Mouse (Mus musculus) lung, embryonic 14.5 days (tissue): ENCODE data around the gene Chrm1. TPM values are rescaled to one million over a fixed set of nuclear protein-coding genes. Genes with fewer than 3 reads are reported as not detected.

Experiments used
- polyA plus RNA-seq: library from polyadenylated mRNA; unstranded; fragments of >200 nt; fragmentation: Nextera tagmentation; extraction: Ambion mirVana; gene quantifications from 2 replicates; pipeline ENCODE4 v1.2.1, GENCODE M21; 2014

The Chrm1 gene
- polyA plus RNA-seq, 1 experiment from 2014 or later = 0.08 TPM

Other genes starting within 250 kb of the Chrm1 start
- gene Slc22a8, start 72.5 kb upstream of the Chrm1 start, polyA plus RNA-seq = not detected in 2 replicates
- gene Slc22a6, start 45.8 kb upstream of the Chrm1 start, polyA plus RNA-seq = not detected in 2 replicates
- 85.0 and 89.1 TPM in 2 replicates for gene Slc3a2, start 59.6 kb downstream of the Chrm1 start, polyA plus RNA-seq
- 83.4 and 88.0 TPM in 2 replicates for gene Wdr74, start 72.0 kb downstream of the Chrm1 start, polyA plus RNA-seq
- 1.2 and 2.3 TPM in 2 replicates for gene 1700092M07Rik, start 76.9 kb downstream of the Chrm1 start, polyA plus RNA-seq
- 122 and 126 TPM in 2 replicates for gene Stx5a, start 77.6 kb downstream of the Chrm1 start, polyA plus RNA-seq
- 195 and 197 TPM in 2 replicates for gene Nxf1, start 93.3 kb downstream of the Chrm1 start, polyA plus RNA-seq
- 166 and 207 TPM in 2 replicates for gene Tmem223, start 107.2 kb downstream of the Chrm1 start, polyA plus RNA-seq
- 67.7 and 72.3 TPM in 2 replicates for gene Tmem179b, start 110.7 kb downstream of the Chrm1 start, polyA plus RNA-seq
- 21.5 and 24.7 TPM in 2 replicates for gene Taf6l, start 122.6 kb downstream of the Chrm1 start, polyA plus RNA-seq
- gene Polr2g, start 134.8 kb downstream of the Chrm1 start, polyA plus RNA-seq = 162 and 163 TPM in 2 replicates
- 6.1 and 6.6 TPM in 2 replicates for gene Zbtb3, start 138.8 kb downstream of the Chrm1 start, polyA plus RNA-seq
- 53.7 and 55.7 TPM in 2 replicates for gene Ttc9c, start 155.5 kb downstream of the Chrm1 start, polyA plus RNA-seq
- gene Hnrnpul2, start 156.2 kb downstream of the Chrm1 start, polyA plus RNA-seq = 7.9 and 8.3 TPM in 2 replicates
- gene AC129217.1, start 166.0 kb downstream of the Chrm1 start, polyA plus RNA-seq = not detected in 2 replicates
- 38.4 and 42.5 TPM in 2 replicates for gene Bscl2, start 173.7 kb downstream of the Chrm1 start, polyA plus RNA-seq
- 1.2 and 2.1 TPM in 2 replicates for gene Gng3, start 175.4 kb downstream of the Chrm1 start, polyA plus RNA-seq
- gene Lrrn4cl, start 187.0 kb downstream of the Chrm1 start, polyA plus RNA-seq = 0.83 and 0.96 TPM in 2 replicates
- gene Ubxn1, start 207.7 kb downstream of the Chrm1 start, polyA plus RNA-seq = 149 and 152 TPM in 2 replicates
- gene Uqcc3, start 217.1 kb downstream of the Chrm1 start, polyA plus RNA-seq = 51.9 and 53.9 TPM in 2 replicates
- gene Lbhd1, start 219.9 kb downstream of the Chrm1 start, polyA plus RNA-seq = 72.1 and 78.8 TPM in 2 replicates
- gene Gm49403, start 220.1 kb downstream of the Chrm1 start, polyA plus RNA-seq = not detected in 2 replicates
- 92.0 and 93.3 TPM in 2 replicates for gene 1810009A15Rik, start 225.1 kb downstream of the Chrm1 start, polyA plus RNA-seq
- gene Gm49416, start 225.1 kb downstream of the Chrm1 start, polyA plus RNA-seq = 0.37 TPM in 1 of 2 replicates, not detected in the other
- 43.1 and 46.5 TPM in 2 replicates for gene Ints5, start 229.2 kb downstream of the Chrm1 start, polyA plus RNA-seq
- 112 and 121 TPM in 2 replicates for gene Ganab, start 234.3 kb downstream of the Chrm1 start, polyA plus RNA-seq